Mouse (Mus musculus) C2C12 (cell line): ENCODE data around the gene Socs3.

Experiments
- CTCF ChIP-seq: IDR thresholded peaks from one replicate; pipeline ENCODE4 v1.5.1; 2011; ENCODE audit not compliant: control insufficient read depth, insufficient read depth, insufficient read length
- MAX ChIP-seq: IDR thresholded peaks from one replicate; pipeline ENCODE4 v1.6.1; 2011; ENCODE audit warnings: mild to moderate bottlenecking, control low read depth
- MYOD1 ChIP-seq: IDR thresholded peaks from one replicate; pipeline ENCODE4 v1.6.1; 2011; ENCODE audit warnings: low read depth; ENCODE audit not compliant: control insufficient read depth, insufficient read length
- MYOG ChIP-seq: IDR thresholded peaks from one replicate; pipeline ENCODE4 v1.6.1; 2011; ENCODE audit not compliant: control insufficient read depth, insufficient read length; ENCODE audit errors: extremely low read depth
- USF1 ChIP-seq: IDR thresholded peaks from one replicate; pipeline ENCODE4 v1.6.1; 2011; ENCODE audit warnings: low read depth, mild to moderate bottlenecking, control low read depth, moderate library complexity

- TF ChIP-seq CTCF: no peak
- TF ChIP-seq USF1: no peak
- no peak for TF ChIP-seq MAX
- TF ChIP-seq MYOG: no peak
- no peak for TF ChIP-seq MYOD1
Observed at GRCm38 (mm10) chr11:117965561-117965981, 4.3 kb downstream of the Socs3 start.
